Mouse (Mus musculus) lung, postnatal 0 days (tissue): ENCODE data around the gene Mosmo.
"Not testable (repeated sequence)": the region's sequence is repeated elsewhere in the genome, so short reads cannot be mapped to it uniquely, and the experiment has no call there.

Source experiments
- CTCF ChIP-seq: IDR thresholded peaks from 2 replicates; pipeline ENCODE4 v1.5.1; 2016; ENCODE audit warnings: antibody characterized with exemption, mild to moderate bottlenecking
- EP300 ChIP-seq: IDR thresholded peaks from 2 replicates; pipeline ENCODE4 v1.6.1; 2016; ENCODE audit warnings: antibody characterized with exemption, mild to moderate bottlenecking, control low read depth

DNA sequence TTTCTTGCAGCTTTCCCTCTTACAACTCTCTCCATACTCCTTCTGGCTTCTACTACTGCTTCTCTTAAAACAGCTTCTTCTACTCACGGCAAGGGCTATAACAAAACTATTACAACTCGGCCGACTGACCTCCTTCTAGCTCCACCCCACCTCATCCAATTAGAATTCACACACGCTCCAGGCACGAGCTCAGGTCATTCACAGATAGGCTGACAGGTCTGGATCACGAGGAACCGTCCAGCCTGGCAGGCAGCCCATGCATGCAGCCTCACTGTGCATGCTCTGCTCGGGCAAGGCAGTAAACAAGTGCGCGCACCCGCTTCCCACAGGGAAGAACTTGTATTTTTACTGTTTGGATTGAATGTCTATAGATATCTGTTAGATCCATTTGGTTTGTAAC, 36.5 kb downstream of the Mosmo start:
- TF ChIP-seq CTCF, EP300: not testable (repeated sequence)
